Mouse (Mus musculus): ENCODE results near the gene Xrcc6. TPM values are rescaled to one million over a fixed set of nuclear protein-coding genes. Genes with fewer than 3 reads are reported as not detected.

Xrcc6 gene
- polyA plus RNA-seq, 1 experiment from 2014 or later, result 57.7 TPM

DNA sequence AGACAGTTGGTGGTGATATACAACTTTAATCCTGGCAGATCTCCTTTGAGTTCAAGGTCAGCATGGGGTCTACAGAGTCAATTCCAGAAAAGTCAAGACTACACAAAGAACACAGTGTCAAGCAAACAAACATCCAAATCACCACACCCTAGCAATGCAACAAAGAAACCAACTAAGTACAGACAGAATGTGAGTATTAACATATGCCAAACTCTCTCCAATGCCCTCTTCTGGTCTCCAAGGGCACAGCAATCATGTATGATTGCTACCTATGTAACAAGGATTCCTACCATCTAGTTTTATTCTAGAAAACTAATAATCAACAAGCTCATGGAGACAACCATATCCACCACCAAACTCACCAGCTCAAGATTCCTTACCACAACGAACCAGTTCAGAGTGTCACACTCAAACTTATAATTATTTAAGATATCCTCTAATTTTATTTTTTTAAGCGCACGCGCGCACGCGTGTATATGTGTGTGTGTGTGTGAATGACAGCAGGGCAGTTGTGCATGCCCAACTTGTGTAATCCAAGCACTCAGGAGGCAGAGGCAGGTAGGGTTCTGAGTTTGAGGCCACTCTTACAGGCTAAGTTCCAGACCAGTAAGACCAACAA is 56.6 kb downstream of the Xrcc6 start:
- WGBS, result 97% methylated on average over 7 of the region's 7 CpGs
- no peak overlapping the region for H3K4me2 ChIP-seq (ENCODE audit: low read length)
- peaks cover 41% of the 10 kb centered on the region for H3K36me3 ChIP-seq (ENCODE audit: control insufficient read depth, insufficient read depth, low read length)
- no peaks in the 10 kb centered on the region for H3K9me3 ChIP-seq (ENCODE audit: control insufficient read depth, low read length)
- H3K27me3 ChIP-seq (ENCODE audit: control insufficient read depth, insufficient read depth, low read length), result 0 out of 2 replicates have a peak, but pooled peaks cover 3% of the 10 kb centered on the region
- H3K27ac ChIP-seq (replicated peaks in 1 of 2; ENCODE audit: control insufficient read depth in 1 of 2, insufficient read depth in 1 of 2, low read depth in 2 of 2, low read length in 2 of 2), result no peak overlapping the region
- ATAC-seq (ENCODE audit: insufficient number of reproducible peaks, insufficient read depth, low FRiP score, low read depth), result no peak
- H3K4me1 ChIP-seq (ENCODE audit: control insufficient read depth in 2 of 2, insufficient read depth in 2 of 2, low read length in 2 of 2), result peaks cover 4 to 12% of the 10 kb centered on the region in 2 experiments; a peak in 3 of 4 replicates
- no peak overlapping the region for H3K4me3 ChIP-seq (ENCODE audit: control insufficient read depth in 1 of 2, insufficient read depth in 1 of 2, low read depth in 1 of 2, low read length in 2 of 2)
- H3K9ac ChIP-seq (ENCODE audit: low read length), result no peak overlapping the region

DNA sequence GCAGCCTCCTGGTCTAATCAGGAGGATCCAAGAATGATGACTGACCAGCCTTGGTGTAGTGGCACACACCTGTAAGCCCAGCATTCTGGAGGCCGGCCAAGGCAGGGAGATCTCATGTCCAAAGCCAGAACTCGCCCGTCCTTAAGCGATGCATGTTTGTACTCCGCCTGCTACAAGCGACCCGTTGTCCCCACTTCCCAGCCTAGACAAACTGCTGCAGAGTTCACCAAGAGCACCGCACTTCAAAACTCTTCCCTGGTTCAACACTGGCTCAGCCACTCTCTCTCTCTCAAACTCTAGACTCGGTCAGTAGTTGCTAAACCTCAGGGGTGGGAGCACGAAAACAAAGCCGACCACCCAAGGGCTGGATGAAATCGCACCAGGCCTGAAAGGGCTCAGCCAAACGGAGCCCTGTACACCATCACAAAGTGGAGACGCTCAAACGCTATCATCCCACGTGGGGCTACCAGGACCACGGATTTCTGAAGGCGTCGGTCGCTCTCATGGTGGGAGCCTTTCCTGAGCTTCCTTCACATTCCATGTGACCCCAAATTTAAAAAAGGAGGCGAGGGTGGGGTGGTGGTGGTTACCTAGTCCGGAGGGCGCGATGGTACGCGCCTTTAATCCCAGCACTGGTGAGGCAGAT is 58.7 kb downstream of the Xrcc6 start:
- Histone ChIP-seq H3K9ac (ENCODE audit: low read length) (peak overlapping the region; percentile 96), H3K4me3 (ENCODE audit: control insufficient read depth in 1 of 2, insufficient read depth in 1 of 2, low read depth in 1 of 2, low read length in 2 of 2) (peak overlapping the region; percentile 86 to 89), H3K4me1 (ENCODE audit: control insufficient read depth in 2 of 2, insufficient read depth in 2 of 2, low read length in 2 of 2) (peaks cover 4 to 12% of the 10 kb centered on the region in 2 experiments; a peak in 3 of 4 replicates), H3K9me3 (ENCODE audit: control insufficient read depth, low read length) (no peaks in the 10 kb centered on the region), H3K36me3 (ENCODE audit: control insufficient read depth, insufficient read depth, low read length) (peaks cover 22% of the 10 kb centered on the region), H3K4me2 (ENCODE audit: low read length) (peak overlapping the region; percentile 83), H3K27me3 (ENCODE audit: control insufficient read depth, insufficient read depth, low read length) (0 out of 2 replicates have a peak, but pooled peaks cover 3% of the 10 kb centered on the region), H3K27ac (replicated peaks in 1 of 2; ENCODE audit: control insufficient read depth in 1 of 2, insufficient read depth in 1 of 2, low read depth in 2 of 2, low read length in 2 of 2) (peak overlapping the region in 1 of 2 experiments; percentile 66; a peak in 2 of 4 replicates)
- peak; percentile 42 for ATAC-seq (ENCODE audit: insufficient number of reproducible peaks, insufficient read depth, low FRiP score, low read depth)
- under 1% methylated on average over 26 of the region's 26 CpGs for WGBS

DNA sequence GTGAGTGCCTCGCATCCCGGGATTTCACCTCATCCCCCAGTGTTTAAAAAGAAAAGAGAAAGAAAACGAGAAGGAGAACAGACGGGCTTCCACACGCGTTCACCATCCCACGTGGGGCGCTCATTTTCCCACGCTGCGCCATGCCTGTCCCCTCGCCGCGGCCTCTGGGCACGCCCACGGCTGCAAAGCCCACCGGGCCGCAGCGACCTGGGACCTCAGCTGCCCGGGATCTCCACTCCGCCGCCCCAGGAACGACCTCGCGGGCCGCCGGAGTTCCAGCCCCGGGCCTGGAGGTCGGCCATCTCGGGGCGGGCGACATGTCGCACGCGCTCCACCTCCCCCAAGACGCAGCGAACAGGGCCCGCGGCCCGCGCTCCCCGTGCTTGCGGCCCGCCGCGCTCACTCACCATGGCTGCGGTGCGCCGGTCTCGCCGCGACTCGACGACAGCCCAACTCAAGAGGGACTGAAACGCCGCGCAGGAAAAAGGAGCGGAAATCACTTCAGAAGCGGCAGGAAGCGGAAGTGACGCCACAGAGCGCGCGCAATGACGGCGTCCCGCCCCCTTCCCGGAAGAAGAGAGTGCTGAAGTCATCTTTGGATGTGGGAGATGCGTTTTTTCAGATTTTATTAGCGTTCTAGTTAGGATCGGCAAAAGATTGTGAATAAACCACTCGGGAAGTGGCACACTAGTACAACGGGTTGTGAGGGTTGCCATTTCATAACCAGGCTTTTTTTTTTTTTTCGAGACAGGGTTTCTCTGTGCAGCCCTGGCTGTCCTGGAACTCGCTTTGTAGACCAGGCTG is 59.6 kb downstream of the Xrcc6 start, which contains the start of gene Snu13:
Gene Snu13 (minus strand): TSS at position 519 of the 804 bp plus-strand sequence.
- ATAC-seq (ENCODE audit: insufficient number of reproducible peaks, insufficient read depth, low FRiP score, low read depth), result peak; percentile 59; the same call in 1 of the 2 replicates
- H3K4me1 ChIP-seq (ENCODE audit: control insufficient read depth in 2 of 2, insufficient read depth in 2 of 2, low read length in 2 of 2), result peaks cover 4 to 12% of the 10 kb centered on the region in 2 experiments; a peak in 3 of 4 replicates
- H3K4me2 ChIP-seq (ENCODE audit: low read length), result peak within 1 kb of the TSS; percentile 83
- peaks cover 20% of the 10 kb centered on the region for H3K36me3 ChIP-seq (ENCODE audit: control insufficient read depth, insufficient read depth, low read length)
- under 1% methylated on average over 73 of the region's 74 CpGs for WGBS
- peak within 1 kb of the TSS; percentile 66 to 81 for H3K27ac ChIP-seq (replicated peaks in 1 of 2; ENCODE audit: control insufficient read depth in 1 of 2, insufficient read depth in 1 of 2, low read depth in 2 of 2, low read length in 2 of 2)
- H3K9me3 ChIP-seq (ENCODE audit: control insufficient read depth, low read length), result no peaks in the 10 kb centered on the region
- H3K9ac ChIP-seq (ENCODE audit: low read length), result peak within 1 kb of the TSS; percentile 96
- peak within 1 kb of the TSS; percentile 86 to 89 for H3K4me3 ChIP-seq (ENCODE audit: control insufficient read depth in 1 of 2, insufficient read depth in 1 of 2, low read depth in 1 of 2, low read length in 2 of 2)
- 0 out of 2 replicates have a peak, but pooled peaks cover 3% of the 10 kb centered on the region for H3K27me3 ChIP-seq (ENCODE audit: control insufficient read depth, insufficient read depth, low read length)

DNA sequence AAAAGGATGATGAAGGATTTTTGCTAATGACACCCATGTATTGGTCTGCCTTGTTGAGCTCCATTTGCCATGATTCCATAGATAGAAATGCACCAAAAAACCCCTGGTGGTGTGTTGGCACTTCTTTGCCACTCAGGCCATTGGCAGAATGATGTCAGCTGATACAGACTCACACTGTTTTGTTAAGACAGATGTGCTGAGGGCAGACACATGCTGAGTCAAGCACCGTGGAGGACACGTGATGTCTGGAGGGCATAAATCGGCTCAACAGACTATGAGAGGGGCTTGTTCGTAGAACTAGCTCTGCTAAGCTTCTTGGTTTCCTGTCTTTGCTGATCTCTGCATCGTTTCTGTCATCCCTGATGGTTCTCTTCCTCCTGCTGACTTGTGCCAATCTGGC is 64.9 kb downstream of the Xrcc6 start:
- H3K36me3 ChIP-seq (ENCODE audit: control insufficient read depth, insufficient read depth, low read length), result no peaks in the 10 kb centered on the region
- H3K9ac ChIP-seq (ENCODE audit: low read length), result no peak overlapping the region
- H3K27me3 ChIP-seq (ENCODE audit: control insufficient read depth, insufficient read depth, low read length), result 0 out of 2 replicates have a peak, but pooled peaks cover 3% of the 10 kb centered on the region
- H3K4me3 ChIP-seq (ENCODE audit: control insufficient read depth in 1 of 2, insufficient read depth in 1 of 2, low read depth in 1 of 2, low read length in 2 of 2), result no peak overlapping the region
- WGBS, result 50% methylated on average over 5 of the region's 5 CpGs
- no peak overlapping the region for H3K4me2 ChIP-seq (ENCODE audit: low read length)
- H3K27ac ChIP-seq (replicated peaks in 1 of 2; ENCODE audit: control insufficient read depth in 1 of 2, insufficient read depth in 1 of 2, low read depth in 2 of 2, low read length in 2 of 2), result no peak overlapping the region
- H3K4me1 ChIP-seq (ENCODE audit: control insufficient read depth in 2 of 2, insufficient read depth in 2 of 2, low read length in 2 of 2), result no peaks in the 10 kb centered on the region
- no peak for ATAC-seq (ENCODE audit: insufficient number of reproducible peaks, insufficient read depth, low FRiP score, low read depth)
- no peaks in the 10 kb centered on the region for H3K9me3 ChIP-seq (ENCODE audit: control insufficient read depth, low read length)

DNA sequence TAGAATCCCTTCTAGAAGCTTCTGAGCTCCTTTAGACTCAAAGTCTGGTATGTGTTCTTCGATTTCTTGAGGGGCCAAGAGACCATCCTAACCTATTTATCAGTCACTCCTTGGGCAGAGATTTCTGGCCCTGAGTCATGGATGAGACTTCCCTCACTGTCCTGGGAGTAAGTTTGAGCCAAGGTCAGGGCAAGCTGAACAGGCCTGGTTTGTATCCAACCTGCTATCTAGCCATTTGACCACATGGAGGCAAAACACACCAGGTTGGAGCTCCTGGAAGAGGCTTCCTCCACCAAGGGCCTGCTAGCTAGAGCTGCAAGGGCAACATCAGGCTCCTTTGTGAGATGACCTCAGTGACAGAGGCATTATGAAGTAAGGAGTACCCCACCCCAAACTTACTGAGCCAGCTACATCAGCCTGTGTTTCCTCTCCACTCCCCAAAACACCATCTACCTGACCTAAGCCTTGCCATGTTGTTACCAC is 71.1 kb downstream of the Xrcc6 start, which contains the start of gene 4930407I10Rik:
Gene 4930407I10Rik (plus strand): TSS at position 433 of the 483 bp plus-strand sequence.
- no peaks in the 10 kb centered on the region for H3K4me1 ChIP-seq (ENCODE audit: control insufficient read depth in 2 of 2, insufficient read depth in 2 of 2, low read length in 2 of 2)
- H3K36me3 ChIP-seq (ENCODE audit: control insufficient read depth, insufficient read depth, low read length), result no peaks in the 10 kb centered on the region
- no peak within 1 kb of the TSS for H3K27ac ChIP-seq (replicated peaks in 1 of 2; ENCODE audit: control insufficient read depth in 1 of 2, insufficient read depth in 1 of 2, low read depth in 2 of 2, low read length in 2 of 2)
- ATAC-seq (ENCODE audit: insufficient number of reproducible peaks, insufficient read depth, low FRiP score, low read depth), result no peak
- H3K4me2 ChIP-seq (ENCODE audit: low read length), result no peak within 1 kb of the TSS
- WGBS, result 57% methylated on average over 1 of the region's 1 CpGs
- no peaks in the 10 kb centered on the region for H3K9me3 ChIP-seq (ENCODE audit: control insufficient read depth, low read length)
- H3K9ac ChIP-seq (ENCODE audit: low read length), result no peak within 1 kb of the TSS
- peaks cover 11% of the 10 kb centered on the region for H3K27me3 ChIP-seq (ENCODE audit: control insufficient read depth, insufficient read depth, low read length)
- H3K4me3 ChIP-seq (ENCODE audit: control insufficient read depth in 1 of 2, insufficient read depth in 1 of 2, low read depth in 1 of 2, low read length in 2 of 2), result no peak within 1 kb of the TSS

DNA sequence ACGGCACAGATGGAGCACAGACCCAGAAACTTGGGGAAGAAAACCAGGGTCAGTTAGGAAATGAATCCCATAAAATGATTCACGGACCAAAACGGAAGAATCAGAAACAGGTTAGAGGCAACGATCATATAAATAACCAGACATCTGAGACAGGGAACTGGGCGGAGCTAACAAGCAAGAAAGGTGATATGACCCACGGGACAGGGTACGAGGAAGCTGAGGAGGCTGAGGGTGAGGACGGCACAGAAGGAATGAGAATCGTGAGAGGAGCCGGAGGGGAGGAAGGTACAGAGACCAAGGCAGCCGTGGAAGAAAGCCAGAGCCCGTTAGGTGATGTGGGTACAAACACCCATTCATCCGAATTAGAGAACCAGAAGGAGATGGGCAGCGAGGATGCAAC is 76.3 kb downstream of the Xrcc6 start:
- no peak overlapping the region for H3K9ac ChIP-seq (ENCODE audit: low read length)
- no peak overlapping the region for H3K4me2 ChIP-seq (ENCODE audit: low read length)
- H3K4me3 ChIP-seq (ENCODE audit: control insufficient read depth in 1 of 2, insufficient read depth in 1 of 2, low read depth in 1 of 2, low read length in 2 of 2), result no peak overlapping the region
- 62% methylated on average over 14 of the region's 14 CpGs for WGBS
- H3K27me3 ChIP-seq (ENCODE audit: control insufficient read depth, insufficient read depth, low read length), result peaks cover 41% of the 10 kb centered on the region
- no peak for ATAC-seq (ENCODE audit: insufficient number of reproducible peaks, insufficient read depth, low FRiP score, low read depth)
- H3K36me3 ChIP-seq (ENCODE audit: control insufficient read depth, insufficient read depth, low read length), result no peaks in the 10 kb centered on the region
- no peaks in the 10 kb centered on the region for H3K9me3 ChIP-seq (ENCODE audit: control insufficient read depth, low read length)
- H3K27ac ChIP-seq (replicated peaks in 1 of 2; ENCODE audit: control insufficient read depth in 1 of 2, insufficient read depth in 1 of 2, low read depth in 2 of 2, low read length in 2 of 2), result no peak overlapping the region
- no peaks in the 10 kb centered on the region for H3K4me1 ChIP-seq (ENCODE audit: control insufficient read depth in 2 of 2, insufficient read depth in 2 of 2, low read length in 2 of 2)

DNA sequence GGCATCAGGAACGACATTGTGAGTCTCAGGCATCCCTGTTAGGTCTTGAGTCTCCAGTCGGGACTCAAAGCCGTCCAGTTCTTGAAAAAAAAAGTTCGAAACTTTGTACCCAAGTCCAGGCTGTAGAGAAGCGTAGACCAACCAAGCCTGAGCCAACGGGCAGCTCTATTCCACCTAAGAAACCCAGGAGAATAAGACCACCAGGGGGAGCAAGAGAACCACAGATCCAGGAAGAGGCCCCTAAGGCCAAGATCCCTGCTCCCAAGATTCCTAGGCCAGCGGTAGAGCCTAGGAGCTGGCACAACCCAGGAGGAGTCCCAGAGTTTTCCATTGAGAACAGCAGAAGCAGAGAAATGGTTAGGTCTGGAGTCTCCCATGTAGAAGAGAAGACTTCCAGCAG is 77.9 kb downstream of the Xrcc6 start:
- peaks cover 7% of the 10 kb centered on the region; the same call in 1 of the 2 replicates for H3K9me3 ChIP-seq (ENCODE audit: control insufficient read depth, low read length)
- H3K36me3 ChIP-seq (ENCODE audit: control insufficient read depth, insufficient read depth, low read length), result no peaks in the 10 kb centered on the region
- no peaks in the 10 kb centered on the region for H3K4me1 ChIP-seq (ENCODE audit: control insufficient read depth in 2 of 2, insufficient read depth in 2 of 2, low read length in 2 of 2)
- H3K27me3 ChIP-seq (ENCODE audit: control insufficient read depth, insufficient read depth, low read length), result peaks cover 57% of the 10 kb centered on the region
- ATAC-seq (ENCODE audit: insufficient number of reproducible peaks, insufficient read depth, low FRiP score, low read depth), result no peak
- no peak overlapping the region for H3K4me3 ChIP-seq (ENCODE audit: control insufficient read depth in 1 of 2, insufficient read depth in 1 of 2, low read depth in 1 of 2, low read length in 2 of 2)
- no peak overlapping the region for H3K27ac ChIP-seq (replicated peaks in 1 of 2; ENCODE audit: control insufficient read depth in 1 of 2, insufficient read depth in 1 of 2, low read depth in 2 of 2, low read length in 2 of 2)
- no peak overlapping the region for H3K9ac ChIP-seq (ENCODE audit: low read length)
- WGBS, result 10% methylated on average over 7 of the region's 7 CpGs
- H3K4me2 ChIP-seq (ENCODE audit: low read length), result no peak overlapping the region
